Mouse (Mus musculus) lung, adult 2 months (tissue): ENCODE measurements around the gene Sptlc3.

ENCODE experiments used
- CTCF ChIP-seq: fragments of 200-500 bp; IDR thresholded peaks from 2 replicates; pipeline ENCODE4 v1.5.1; 2011; ENCODE audit warnings: mild to moderate bottlenecking, low read length, control low read depth; ENCODE audit not compliant: insufficient read depth
- POLR2A ChIP-seq: fragments of 200-500 bp; IDR thresholded peaks from 2 replicates; pipeline ENCODE4 v1.6.1; 2011; ENCODE audit warnings: low read depth, mild to moderate bottlenecking, control low read depth, low read length, borderline replicate concordance; ENCODE audit errors: extremely low read depth

- no peak for TF ChIP-seq CTCF
- no peak for TF ChIP-seq POLR2A
These were observed at the start of gene Sptlc3 for GRCm38 (mm10) chr2:139493836-139494235.
